Mouse (Mus musculus) erythroid progenitor cell, adult 5-6 weeks (primary cell): ENCODE results near the gene AC124108.1. TPM values are rescaled to one million over a fixed set of nuclear protein-coding genes. Genes with fewer than 3 reads are reported as not detected.

ENCODE experiments used
- ATAC-seq: replicated peaks from 2 replicates; pipeline ENCODE4 v1.8.0; 2016; ENCODE audit warnings: moderate number of reproducible peaks, mild to moderate bottlenecking, moderate TSS enrichment, inconsistent platforms; ENCODE audit not compliant: poor library complexity, low FRiP score, severe bottlenecking
- total RNA-seq, 2 experiments: library from RNA; stranded (forward) in 1 of 2; stranded (reverse) in 1 of 2; fragments of 150-400 nt in 1 of 2; fragments of 186-747, 209-891 nt in 1 of 2; gene quantifications; 2 replicates each; pipeline versions ENCODE4 v1.2.3 to v1.2.4; 2015 to 2017; ENCODE audit warnings: low replicate concordance in 2 of 2

AC124108.1 gene
- total RNA-seq, 2 experiments from 2014 or later: not detected

- 0 out of 2 replicates have a peak, but pooled peaks have one; percentile 52 for ATAC-seq
These were observed 42.3 kb downstream of the AC124108.1 start for GRCm38 (mm10) chr1:132233566-132233965.

DNA sequence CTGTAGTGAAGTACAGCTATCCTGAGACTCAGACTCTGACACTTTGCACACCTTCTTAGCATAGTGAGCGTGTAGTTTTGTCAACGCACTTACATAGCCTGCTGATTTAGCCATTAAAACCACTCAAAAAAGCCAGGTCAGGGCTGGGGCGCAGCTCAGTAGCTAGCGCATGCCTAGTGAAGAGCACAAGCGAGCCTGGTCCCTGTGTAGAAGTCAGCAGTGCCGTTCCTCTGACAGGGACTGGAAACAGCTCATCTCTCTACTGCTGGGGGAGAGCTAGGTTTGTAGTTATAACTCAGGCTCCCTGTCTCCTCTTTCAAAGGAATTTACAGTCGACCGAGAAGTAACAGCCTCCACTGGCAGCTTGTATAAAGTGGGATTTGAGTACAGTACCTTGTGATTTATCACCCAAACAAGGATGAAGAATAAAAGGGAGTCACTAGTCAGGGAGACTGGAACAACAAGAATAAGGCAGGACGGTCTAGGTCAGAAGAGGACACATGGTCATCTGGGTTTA, 43.6 kb downstream of the AC124108.1 start:
- ATAC-seq: no peak

GRCm38 (mm10) chr1:132237585-132238159, 46.4 kb downstream of the AC124108.1 start:
- peak; percentile 74; the same call in 1 of the 2 replicates for ATAC-seq

DNA sequence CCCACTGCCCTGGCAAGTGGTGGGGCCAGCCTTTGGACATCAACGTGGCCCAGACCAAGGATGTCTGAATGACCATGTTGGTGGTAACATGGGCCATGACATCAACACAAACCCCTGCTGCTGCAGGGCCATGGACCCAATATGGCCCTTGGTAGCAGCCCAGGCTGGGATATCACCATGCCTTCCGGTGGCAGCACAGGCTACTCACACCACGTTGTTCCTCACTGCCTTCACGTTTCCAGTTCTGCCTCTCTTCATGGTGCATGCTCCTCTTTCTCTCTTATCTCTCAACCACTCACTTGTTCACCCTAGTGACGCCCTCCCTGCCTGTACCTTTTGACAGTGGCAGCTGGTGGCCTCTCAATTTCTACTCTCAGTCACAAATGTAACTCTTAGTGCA, 53.8 kb downstream of the AC124108.1 start:
- no peak for ATAC-seq

GRCm38 (mm10) chr1:132246137-132246536, 54.9 kb downstream of the AC124108.1 start:
- no peak for ATAC-seq

GRCm38 (mm10) chr1:132246641-132247040, 55.4 kb downstream of the AC124108.1 start:
- no peak for ATAC-seq

DNA sequence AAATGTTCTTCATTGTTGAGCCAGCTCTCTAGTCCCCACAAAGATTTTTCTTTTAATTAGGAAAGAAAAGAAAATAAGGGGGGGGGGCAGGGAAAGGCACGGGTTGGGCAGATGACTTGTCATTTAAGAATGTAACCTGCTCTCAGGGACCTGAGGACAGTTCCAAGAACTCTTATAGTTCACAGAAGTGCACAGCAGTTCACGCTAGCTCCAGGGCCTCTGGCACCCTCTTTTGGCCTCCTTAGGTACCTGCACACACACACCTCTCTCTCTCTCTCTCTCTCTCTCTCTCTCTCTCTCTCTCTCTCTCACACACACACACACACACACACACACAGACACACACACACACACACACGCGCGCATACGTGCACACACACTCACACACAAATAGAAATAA, 63.2 kb downstream of the AC124108.1 start:
- ATAC-seq: no peak

Other genes starting within 250 kb of the AC124108.1 start
- gene Slc45a3, start 228.5 kb upstream of the AC124108.1 start, total RNA-seq (2015; ENCODE audit: low replicate concordance): 1.1 TPM in 1 of 2 replicates, not detected in the other
- 0.64 TPM in 1 of 2 replicates, not detected in the other for gene Slc45a3, start 228.5 kb upstream of the AC124108.1 start, total RNA-seq (2017; ENCODE audit: low replicate concordance)
- gene Elk4, start 183.8 kb upstream of the AC124108.1 start, total RNA-seq (2015; ENCODE audit: low replicate concordance): 143 and 156 TPM in 2 replicates
- gene Elk4, start 183.8 kb upstream of the AC124108.1 start, total RNA-seq (2017; ENCODE audit: low replicate concordance): 66.2 and 68.6 TPM in 2 replicates
- 0.72 TPM in 1 of 2 replicates, not detected in the other for gene Mfsd4a, start 123.4 kb upstream of the AC124108.1 start, total RNA-seq (2015; ENCODE audit: low replicate concordance)
- 0.15 and 5.4 TPM in 2 replicates for gene Mfsd4a, start 123.4 kb upstream of the AC124108.1 start, total RNA-seq (2017; ENCODE audit: low replicate concordance)
- not detected in 2 replicates for gene Cdk18, start 51.8 kb upstream of the AC124108.1 start, total RNA-seq (2015; ENCODE audit: low replicate concordance)
- 0.13 TPM in 1 of 2 replicates, not detected in the other for gene Cdk18, start 51.8 kb upstream of the AC124108.1 start, total RNA-seq (2017; ENCODE audit: low replicate concordance)
- gene Lemd1, start within 50 bp of the AC124108.1 start, total RNA-seq (2015; ENCODE audit: low replicate concordance): not detected in 2 replicates
- gene Lemd1, start within 50 bp of the AC124108.1 start, total RNA-seq (2017; ENCODE audit: low replicate concordance): not detected in 2 replicates
- not detected in 2 replicates for gene Gm10188, start 38.3 kb downstream of the AC124108.1 start, total RNA-seq (2015; ENCODE audit: low replicate concordance)
- not detected in 2 replicates for gene Gm10188, start 38.3 kb downstream of the AC124108.1 start, total RNA-seq (2017; ENCODE audit: low replicate concordance)
- gene Klhdc8a, start 107.2 kb downstream of the AC124108.1 start, total RNA-seq (2015; ENCODE audit: low replicate concordance): not detected in 2 replicates
- gene Klhdc8a, start 107.2 kb downstream of the AC124108.1 start, total RNA-seq (2017; ENCODE audit: low replicate concordance): not detected in 2 replicates
- 1.1 and 6.3 TPM in 2 replicates for gene Nuak2, start 124.7 kb downstream of the AC124108.1 start, total RNA-seq (2015; ENCODE audit: low replicate concordance)
- 3.7 TPM in 1 of 2 replicates, not detected in the other for gene Nuak2, start 124.7 kb downstream of the AC124108.1 start, total RNA-seq (2017; ENCODE audit: low replicate concordance)
- gene Tmcc2, start 199.8 kb downstream of the AC124108.1 start, total RNA-seq (2015; ENCODE audit: low replicate concordance): 212 and 231 TPM in 2 replicates
- gene Tmcc2, start 199.8 kb downstream of the AC124108.1 start, total RNA-seq (2017; ENCODE audit: low replicate concordance): 244 and 297 TPM in 2 replicates
- gene Dstyk, start 226.1 kb downstream of the AC124108.1 start, total RNA-seq (2015; ENCODE audit: low replicate concordance): 23.4 and 31.4 TPM in 2 replicates
- 34.3 and 48.6 TPM in 2 replicates for gene Dstyk, start 226.1 kb downstream of the AC124108.1 start, total RNA-seq (2017; ENCODE audit: low replicate concordance)